Mouse (Mus musculus) heart, postnatal 10 days (tissue): ENCODE results near the gene Slc35d2. TPM values are rescaled to one million over a fixed set of nuclear protein-coding genes. Genes with fewer than 3 reads are reported as not detected.
A peak's percentile ranks its signal among the peaks of the same experiment; 100 is the strongest.

Source experiments
- DNase-seq, 2 experiments: peaks; one replicate each; pipeline ENCODE4 v3.0.0; 2021
- intact Hi-C: fragments of 180-260 bp; cut with DNase I; formaldehyde crosslinking; loops from one replicate; pipeline ENCODE4 v1.15.1; 2025
- total RNA-seq, 2 experiments: library from RNA; stranded (reverse); gene quantifications; 2 replicates each; pipeline ENCODE4 v1.2.3; 2021

Slc35d2 gene
- total RNA-seq, 2 experiments from 2014 or later: 3.0 to 6.0 TPM

GRCm38 (mm10) chr13:64123491-64124188, 5.5 kb downstream of the Slc35d2 start:
- intact Hi-C loops: no loop called here
- DNase-seq: no peak

- DNase-seq: no peak
- intact Hi-C loops: no loop called here
These were observed 8.4 kb downstream of the Slc35d2 start for GRCm38 (mm10) chr13:64120760-64121159.

GRCm38 (mm10) chr13:64117442-64117841, 11.7 kb downstream of the Slc35d2 start:
- DNase-seq: no peak
- intact Hi-C loops: no loop called here

- no peak for DNase-seq
- intact Hi-C loops: no loop called here
These were observed 18.7 kb downstream of the Slc35d2 start for GRCm38 (mm10) chr13:64110421-64110820.

- intact Hi-C loops: no loop called here
- DNase-seq: peak; percentile 16 to 38
These were observed 20.8 kb downstream of the Slc35d2 start for GRCm38 (mm10) chr13:64108381-64108850.

- DNase-seq: no peak
- intact Hi-C loops: no loop called here
These were observed 21.6 kb downstream of the Slc35d2 start for GRCm38 (mm10) chr13:64107535-64107934.

- DNase-seq: no peak
- intact Hi-C loops: no loop called here
These were observed 22.1 kb downstream of the Slc35d2 start for GRCm38 (mm10) chr13:64107105-64107504.

- DNase-seq: no peak
These were observed 23.5 kb downstream of the Slc35d2 start for GRCm38 (mm10) chr13:64105690-64106089.

GRCm38 (mm10) chr13:64100186-64100585, 29.0 kb downstream of the Slc35d2 start:
- intact Hi-C loops: loop anchor here (1.0 to 2.0 kb wide), 3 partner anchors 29 to 206 kb away; partner anchors contain the start of gene Slc35d2
- DNase-seq: peak; percentile 43 to 71

More at GRCm38 (mm10) chr13:64105690-64106089, 23.5 kb downstream of the Slc35d2 start:
- intact Hi-C loops: no loop called here

GRCm38 (mm10) chr13:64098992-64099391, 30.2 kb downstream of the Slc35d2 start:
- DNase-seq: peak in 1 of 2 experiments; percentile 38
- intact Hi-C loops: no loop called here

GRCm38 (mm10) chr13:64093341-64093740, 35.8 kb downstream of the Slc35d2 start:
- intact Hi-C loops: loop anchor here (2.0 kb wide), 1 partner anchor 43 kb away; no protein-coding TSS in a partner anchor
- DNase-seq: peak; percentile 68 to 85

- intact Hi-C loops: loop anchor here (2.0 kb wide), 1 partner anchor 42 kb away; no protein-coding TSS in a partner anchor
- no peak for DNase-seq
These were observed 36.4 kb downstream of the Slc35d2 start for GRCm38 (mm10) chr13:64092752-64093151.

GRCm38 (mm10) chr13:64092141-64092540, 37.0 kb downstream of the Slc35d2 start:
- no peak for DNase-seq
- intact Hi-C loops: loop anchor here (2.0 kb wide), 1 partner anchor 41 kb away; no protein-coding TSS in a partner anchor

GRCm38 (mm10) chr13:64091006-64091405, 38.2 kb downstream of the Slc35d2 start:
- intact Hi-C loops: no loop called here
- no peak for DNase-seq

GRCm38 (mm10) chr13:64090278-64090677, 38.9 kb downstream of the Slc35d2 start:
- intact Hi-C loops: no loop called here
- DNase-seq: no peak

- intact Hi-C loops: no loop called here
- no peak for DNase-seq
These were observed 40.0 kb downstream of the Slc35d2 start, which contains the start of gene Hsd17b3 for GRCm38 (mm10) chr13:64089130-64089529. Gene Hsd17b3 (minus strand): TSS chr13:64089230.

- intact Hi-C loops: no loop called here
- no peak for DNase-seq
These were observed 41.1 kb downstream of the Slc35d2 start for GRCm38 (mm10) chr13:64088057-64088456.

GRCm38 (mm10) chr13:64086036-64086435, 43.1 kb downstream of the Slc35d2 start:
- DNase-seq: no peak

GRCm38 (mm10) chr13:64083331-64083730, 45.8 kb downstream of the Slc35d2 start:
- DNase-seq: no peak
- intact Hi-C loops: no loop called here

More at GRCm38 (mm10) chr13:64086036-64086435, 43.1 kb downstream of the Slc35d2 start:
- intact Hi-C loops: no loop called here

- intact Hi-C loops: no loop called here
- no peak for DNase-seq
These were observed 47.9 kb downstream of the Slc35d2 start for GRCm38 (mm10) chr13:64081012-64081919.

- intact Hi-C loops: no loop called here
- no peak for DNase-seq
These were observed 51.6 kb downstream of the Slc35d2 start for GRCm38 (mm10) chr13:64077591-64077990.
